Mouse (Mus musculus) heart, postnatal 0 days (tissue): ENCODE measurements around the gene Olfr1506. TPM values are rescaled to one million over a fixed set of nuclear protein-coding genes. Genes with fewer than 3 reads are reported as not detected.
"Not testable (repeated sequence)": the region's sequence is repeated elsewhere in the genome, so short reads cannot be mapped to it uniquely, and the experiment has no call there.

ENCODE experiments used
- ATAC-seq: fragments of 200-750 bp; cut with Nextera tagmentation; 2 replicates; pipeline ENCODE4 v1.8.0; 2017; ENCODE audit warnings: low read depth, moderate number of reproducible peaks, moderate library complexity; ENCODE audit not compliant: insufficient read depth
- DNase-seq: peaks from one replicate; pipeline ENCODE4 v3.0.0-alpha.2; 2016; ENCODE audit warnings: low spot score
- H3K27ac ChIP-seq: fragments of 300-500 bp; sonication (generic); 2 replicates; pipeline ENCODE4 v1.5.1; 2014; ENCODE audit warnings: low read depth, mild to moderate bottlenecking
- H3K27me3 ChIP-seq: fragments of 300-500 bp; sonication (generic); 2 replicates; pipeline ENCODE4 v1.6.1; 2014; ENCODE audit warnings: low read length, mixed read lengths; ENCODE audit not compliant: control insufficient read depth, insufficient read depth
- H3K36me3 ChIP-seq: fragments of 300-500 bp; sonication (generic); replicated peaks from 2 replicates; pipeline ENCODE4 v1.6.1; 2014; ENCODE audit warnings: low read length, mixed read lengths; ENCODE audit not compliant: control insufficient read depth, insufficient read depth
- H3K4me1 ChIP-seq: fragments of 300-500 bp; sonication (generic); 2 replicates; pipeline ENCODE4 v1.6.1; 2014; ENCODE audit warnings: antibody characterized with exemption; ENCODE audit not compliant: control insufficient read depth, insufficient read depth
- H3K4me2 ChIP-seq: fragments of 300-500 bp; sonication (generic); 2 replicates; pipeline ENCODE4 v1.6.1; 2014; ENCODE audit warnings: low read depth, mild to moderate bottlenecking, low read length, moderate library complexity
- H3K4me3 ChIP-seq: fragments of 300-500 bp; sonication (generic); 2 replicates; pipeline ENCODE4 v1.5.1; 2014; ENCODE audit warnings: low read depth, low read length
- H3K9ac ChIP-seq: fragments of 300-500 bp; sonication (generic); replicated peaks from 2 replicates; pipeline ENCODE4 v1.6.1; 2014; ENCODE audit warnings: low read depth, low read length, mixed read lengths
- H3K9me3 ChIP-seq: fragments of 300-500 bp; sonication (generic); replicated peaks from 2 replicates; pipeline ENCODE4 v1.6.1; 2016; ENCODE audit warnings: low read length; ENCODE audit not compliant: control insufficient read depth
- CTCF ChIP-seq: IDR thresholded peaks from 2 replicates; pipeline ENCODE4 v1.5.1; 2016; ENCODE audit warnings: antibody characterized with exemption, control low read depth, low read depth
- EP300 ChIP-seq: IDR thresholded peaks from 2 replicates; pipeline ENCODE4 v1.6.1; 2016; ENCODE audit warnings: antibody characterized with exemption, low read depth
- WGBS: fragments of 180-500 bp; shearing (Covaris S2); extraction: QIAGEN DNeasy Blood & Tissue Kit; methylation state at CpG from one replicate; pipeline ENCODE4 v1.1.7; 2014; 5-methylcytosine and 5-hydroxymethylcytosine counted together
- polyA plus RNA-seq: library from polyadenylated mRNA; unstranded; fragments of >200 nt; fragmentation: Nextera tagmentation; extraction: Ambion mirVana; gene quantifications from 2 replicates; pipeline ENCODE4 v1.2.1, GENCODE M21; 2015
- total RNA-seq: library from RNA; depleted of rRNA; stranded (reverse); fragments of >200 nt; gene quantifications from 2 replicates; pipeline ENCODE4 v1.2.3, GENCODE M21; 2014; ENCODE audit warnings: low replicate concordance; rRNA removed

Gene Olfr1506
- total RNA-seq: not detected in 2 replicates
- not detected in 2 replicates for polyA plus RNA-seq

DNA sequence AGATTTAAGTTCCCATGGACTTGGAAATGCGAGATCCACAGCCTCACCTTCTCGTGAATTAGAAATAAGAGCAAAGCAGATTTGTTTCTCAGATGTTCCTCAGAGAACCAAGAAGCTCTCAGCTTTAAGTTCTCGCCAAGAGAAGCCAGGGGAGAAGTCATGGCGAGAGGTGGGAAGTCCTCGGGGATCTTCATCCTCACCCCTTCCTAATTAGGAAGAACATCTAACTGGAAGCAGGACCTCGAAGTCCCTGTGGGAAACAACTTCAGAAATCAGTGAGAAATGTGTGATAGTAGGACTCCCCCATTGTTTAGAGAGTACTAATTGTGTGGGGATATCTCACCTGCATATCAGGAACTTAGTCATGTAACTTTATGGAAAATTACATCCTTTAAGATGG, at the start of gene Olfr1506:
Olfr1506 (minus strand) TSS at position 101 of the 400 bp plus-strand sequence.
- H3K9ac ChIP-seq, ATAC-seq, H3K36me3 ChIP-seq, H3K27ac ChIP-seq, H3K4me1 ChIP-seq, H3K4me2 ChIP-seq, H3K27me3 ChIP-seq, H3K4me3 ChIP-seq, DNase-seq, H3K9me3 ChIP-seq: not testable (repeated sequence)
- WGBS: no CpG with 5 or more reads among the region's 6 CpGs

DNA sequence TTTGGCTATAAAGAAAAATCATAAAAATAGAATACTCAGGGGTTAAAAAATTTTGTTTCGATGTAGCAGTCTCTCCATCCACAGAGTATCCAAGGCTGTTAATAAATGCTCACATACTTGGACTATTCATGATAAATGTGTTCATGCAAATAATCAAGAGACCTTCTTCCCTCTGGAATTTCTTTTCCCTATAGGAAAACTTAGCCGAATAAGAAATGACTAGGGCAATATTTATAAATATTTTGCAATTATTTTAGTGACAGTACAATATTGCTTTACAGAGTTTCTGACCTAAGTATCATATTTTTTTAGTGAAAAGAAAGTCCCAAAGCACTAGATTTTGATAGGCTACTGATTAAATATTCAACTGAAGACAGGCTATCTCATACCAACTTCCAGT, 46.6 kb upstream of the Olfr1506 start, which contains the start of gene Olfr1271:
Olfr1271 (minus strand) TSS at position 101 of the 400 bp plus-strand sequence.
- TF ChIP-seq CTCF (no peak), EP300 (no peak)
- no peak for DNase-seq
- Histone ChIP-seq H3K4me2 (no peak within 1 kb of the TSS), H3K27ac (no peak within 1 kb of the TSS), H3K9me3 (no peaks in the 10 kb centered on the region), H3K9ac (no peak within 1 kb of the TSS), H3K4me1 (no peaks in the 10 kb centered on the region), H3K36me3 (no peaks in the 10 kb centered on the region), H3K27me3 (no peaks in the 10 kb centered on the region), H3K4me3 (no peak within 1 kb of the TSS)
- WGBS: 68% methylated on average over 2 of the region's 2 CpGs
- no peak for ATAC-seq

DNA sequence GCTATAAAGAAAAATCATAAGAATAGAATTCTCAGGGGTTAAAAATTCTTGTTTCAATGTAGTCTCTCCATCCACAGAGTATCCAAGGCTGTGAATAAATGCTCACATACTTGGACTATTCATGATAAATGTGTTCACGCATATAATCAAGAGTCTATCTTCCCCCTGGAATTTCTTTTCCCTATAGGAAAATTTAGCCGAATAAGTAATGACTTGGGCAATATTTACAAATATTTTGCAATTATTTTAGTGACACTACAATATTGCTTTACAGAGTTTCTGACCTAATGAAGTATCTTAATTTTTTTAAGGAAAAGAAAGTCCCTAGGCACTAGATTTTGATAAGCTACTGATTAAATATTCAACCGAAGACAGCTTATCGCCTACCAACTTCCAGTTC, 33.2 kb upstream of the Olfr1506 start, which contains the start of gene Olfr142:
Olfr142 (minus strand) TSS at position 101 of the 400 bp plus-strand sequence.
- no peak within 1 kb of the TSS for H3K9ac ChIP-seq
- H3K9me3 ChIP-seq: no peaks in the 10 kb centered on the region
- no peak within 1 kb of the TSS for H3K4me2 ChIP-seq
- no peak within 1 kb of the TSS for H3K27ac ChIP-seq
- no peaks in the 10 kb centered on the region for H3K4me1 ChIP-seq
- WGBS: 75% methylated on average over 4 of the region's 4 CpGs
- TF ChIP-seq CTCF (no peak), EP300 (no peak)
- no peak for DNase-seq
- H3K4me3 ChIP-seq: no peak within 1 kb of the TSS
- no peaks in the 10 kb centered on the region for H3K27me3 ChIP-seq
- no peak for ATAC-seq
- no peaks in the 10 kb centered on the region for H3K36me3 ChIP-seq

DNA sequence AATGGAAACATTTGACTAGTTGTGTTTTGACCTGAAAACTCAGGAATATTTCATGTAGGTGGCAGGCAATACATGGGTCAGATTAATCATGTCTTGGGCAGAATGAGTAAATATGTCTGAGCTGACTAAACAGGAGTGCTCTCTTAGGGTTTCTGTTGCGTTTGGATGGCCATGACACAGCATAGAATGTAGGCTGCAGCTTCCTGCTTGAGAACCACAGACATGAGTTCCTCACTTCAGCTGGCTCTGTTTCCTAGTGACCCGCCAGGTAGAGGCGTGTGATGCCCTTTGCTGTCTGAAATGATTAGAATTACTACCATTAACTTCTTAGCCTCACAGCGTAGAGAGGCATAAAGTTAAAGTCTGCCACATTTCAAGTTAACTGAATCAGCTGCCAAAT, 24.7 kb downstream of the Olfr1506 start:
- H3K27me3 ChIP-seq, H3K9ac ChIP-seq, H3K4me3 ChIP-seq, ATAC-seq, H3K4me2 ChIP-seq, H3K27ac ChIP-seq, H3K36me3 ChIP-seq, H3K4me1 ChIP-seq, DNase-seq, H3K9me3 ChIP-seq: not testable (repeated sequence)
- WGBS: no CpG with 5 or more reads among the region's 4 CpGs

DNA sequence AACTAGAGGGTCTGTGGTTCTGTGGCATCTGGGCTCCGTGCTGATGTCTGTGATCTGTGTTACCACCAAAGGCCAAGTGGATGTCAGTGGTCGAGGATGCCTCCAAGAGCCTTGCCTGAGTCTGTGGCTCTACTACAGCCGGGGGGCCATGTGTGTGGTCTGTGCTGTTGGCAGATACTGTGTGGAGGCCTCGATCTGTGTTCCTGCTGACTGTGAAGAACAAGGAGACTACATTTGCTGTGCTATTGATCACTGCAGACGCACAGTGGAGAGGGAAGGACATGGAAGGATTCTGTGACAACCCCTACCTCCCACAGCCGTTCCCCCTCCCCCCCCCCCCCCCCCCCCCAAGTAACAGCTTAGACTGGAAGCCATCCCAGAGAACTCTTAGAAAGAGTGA, 29.0 kb downstream of the Olfr1506 start:
- DNase-seq, ATAC-seq, H3K27ac ChIP-seq, H3K4me3 ChIP-seq, H3K36me3 ChIP-seq, H3K4me2 ChIP-seq, H3K9me3 ChIP-seq, H3K4me1 ChIP-seq, H3K9ac ChIP-seq, H3K27me3 ChIP-seq: not testable (repeated sequence)
- no CpG with 5 or more reads among the region's 6 CpGs for WGBS

DNA sequence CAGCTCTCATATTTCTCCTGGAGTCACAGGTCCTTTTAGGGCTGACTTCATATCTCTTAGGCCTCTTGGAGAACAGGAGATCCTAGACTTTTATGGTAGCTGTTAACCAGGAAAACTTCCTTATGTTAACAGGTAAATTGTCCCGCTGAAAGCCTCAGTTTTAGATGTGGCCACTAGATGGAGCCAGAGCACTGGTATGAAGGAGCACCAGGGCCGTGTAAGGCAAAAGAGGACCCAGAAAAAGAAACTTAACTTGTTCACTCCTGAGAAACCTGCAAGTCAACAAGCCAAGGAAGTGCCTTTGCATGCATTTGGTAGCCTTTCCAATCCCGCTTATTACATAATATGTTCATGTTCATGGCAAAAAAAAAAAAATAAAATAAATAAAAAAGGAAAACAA, 29.5 kb downstream of the Olfr1506 start:
- ATAC-seq, H3K4me2 ChIP-seq, H3K9me3 ChIP-seq, DNase-seq, H3K4me3 ChIP-seq, H3K27me3 ChIP-seq, H3K4me1 ChIP-seq, H3K27ac ChIP-seq, H3K9ac ChIP-seq, H3K36me3 ChIP-seq: not testable (repeated sequence)
- no CpG with 5 or more reads among the region's 3 CpGs for WGBS

DNA sequence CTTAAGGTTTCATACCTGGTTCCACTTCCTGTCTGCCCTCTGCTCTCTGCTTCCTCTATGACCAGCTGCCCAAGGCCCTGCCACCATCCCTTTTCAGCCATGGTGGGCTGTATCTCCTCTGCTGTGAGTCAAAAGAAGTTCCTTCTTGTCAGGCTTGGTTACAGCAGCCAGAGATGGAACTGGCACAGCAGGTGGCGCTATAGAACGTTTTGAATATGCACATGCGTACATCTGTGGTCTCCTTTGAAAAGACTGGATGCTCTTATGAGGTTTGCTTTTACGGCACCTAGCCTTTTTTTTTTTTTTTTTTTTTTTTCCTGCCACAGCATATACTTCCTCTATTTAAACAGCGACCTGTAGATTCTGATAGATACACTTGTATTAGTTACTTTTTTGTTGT, 37.2 kb downstream of the Olfr1506 start:
- not testable (repeated sequence) for H3K27ac ChIP-seq, DNase-seq, H3K36me3 ChIP-seq, ATAC-seq, H3K9me3 ChIP-seq, H3K9ac ChIP-seq, H3K27me3 ChIP-seq, H3K4me1 ChIP-seq, H3K4me3 ChIP-seq, H3K4me2 ChIP-seq
- no CpG with 5 or more reads among the region's 5 CpGs for WGBS

DNA sequence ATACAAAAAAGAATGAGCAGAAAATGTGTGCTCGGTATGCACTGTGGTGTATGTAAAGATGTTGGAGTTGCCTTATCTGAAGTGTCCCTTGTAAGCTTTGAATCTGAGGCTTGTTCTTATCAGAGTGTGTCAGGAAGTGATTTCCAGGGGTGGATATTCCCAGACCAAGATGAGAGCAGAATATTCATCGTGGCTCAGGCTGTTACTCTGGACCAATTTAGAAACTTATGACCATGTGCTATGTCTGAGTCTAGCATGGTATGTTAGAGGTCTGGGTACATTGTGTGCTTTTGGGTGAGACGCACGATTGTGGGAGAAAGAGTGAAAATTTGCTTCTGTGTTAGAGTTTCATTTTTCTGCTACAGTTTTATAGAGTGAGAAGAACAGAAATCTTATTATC, 38.2 kb downstream of the Olfr1506 start:
- H3K27me3 ChIP-seq, H3K4me3 ChIP-seq, H3K4me1 ChIP-seq, ATAC-seq, H3K36me3 ChIP-seq, H3K4me2 ChIP-seq, H3K9ac ChIP-seq, H3K9me3 ChIP-seq, DNase-seq, H3K27ac ChIP-seq: not testable (repeated sequence)
- WGBS: no CpG with 5 or more reads among the region's 4 CpGs
